Mouse (Mus musculus) adipocyte (in vitro differentiated cells): ENCODE results near the gene Pde1c.

Experiments used
- DNase-seq: peaks from one replicate; pipeline ENCODE4 v3.0.0-alpha.2; 2016; ENCODE audit warnings: low spot score

Pde1c gene

GRCm38 (mm10) chr6:56447917-56448316, 121.0 kb downstream of the Pde1c start:
- DNase-seq = peak; percentile 5

GRCm38 (mm10) chr6:56441501-56441900, 127.4 kb downstream of the Pde1c start:
- no peak for DNase-seq

GRCm38 (mm10) chr6:56425846-56426245, 143.1 kb downstream of the Pde1c start:
- DNase-seq = no peak

- no peak for DNase-seq
Measured at GRCm38 (mm10) chr6:56422866-56423265, 146.0 kb downstream of the Pde1c start.

- DNase-seq = no peak
Measured at GRCm38 (mm10) chr6:56416191-56416590, 152.7 kb downstream of the Pde1c start.

GRCm38 (mm10) chr6:56389178-56389577, 179.7 kb downstream of the Pde1c start:
- DNase-seq = no peak

- no peak for DNase-seq
Measured at GRCm38 (mm10) chr6:56376359-56376758, 192.5 kb downstream of the Pde1c start.

- no peak for DNase-seq
Measured at GRCm38 (mm10) chr6:56374180-56374579, 194.7 kb downstream of the Pde1c start.

- DNase-seq = no peak
Measured at GRCm38 (mm10) chr6:56373753-56374152, 195.2 kb downstream of the Pde1c start.

- DNase-seq = no peak
Measured at GRCm38 (mm10) chr6:56373046-56373751, 195.7 kb downstream of the Pde1c start.

- no peak for DNase-seq
Measured at GRCm38 (mm10) chr6:56369462-56369861, 199.4 kb downstream of the Pde1c start.

- DNase-seq = no peak
Measured at GRCm38 (mm10) chr6:56368116-56368515, 200.8 kb downstream of the Pde1c start.

- DNase-seq = no peak
Measured at GRCm38 (mm10) chr6:56367257-56367656, 201.6 kb downstream of the Pde1c start.

- no peak for DNase-seq
Measured at GRCm38 (mm10) chr6:56362650-56363049, 206.3 kb downstream of the Pde1c start.

GRCm38 (mm10) chr6:56362128-56362545, 206.8 kb downstream of the Pde1c start:
- no peak for DNase-seq

GRCm38 (mm10) chr6:56361348-56362127, 207.4 kb downstream of the Pde1c start:
- DNase-seq = no peak

GRCm38 (mm10) chr6:56360086-56360485, 208.8 kb downstream of the Pde1c start:
- no peak for DNase-seq

GRCm38 (mm10) chr6:56359126-56359525, 209.8 kb downstream of the Pde1c start:
- DNase-seq = no peak

GRCm38 (mm10) chr6:56347207-56347606, 221.7 kb downstream of the Pde1c start:
- DNase-seq = no peak

- DNase-seq = no peak
Measured at GRCm38 (mm10) chr6:56345082-56345481, 223.8 kb downstream of the Pde1c start.

GRCm38 (mm10) chr6:56342005-56342404, 226.9 kb downstream of the Pde1c start:
- no peak for DNase-seq

GRCm38 (mm10) chr6:56335811-56336446, 233.0 kb downstream of the Pde1c start:
- DNase-seq = no peak

- no peak for DNase-seq
Measured at GRCm38 (mm10) chr6:56332149-56332548, 236.8 kb downstream of the Pde1c start.
